Mouse (Mus musculus) thymus, postnatal 0 days (tissue): ENCODE results near the gene Grip2. TPM values are rescaled to one million over a fixed set of nuclear protein-coding genes. Genes with fewer than 3 reads are reported as not detected.

Experiments used
- polyA plus RNA-seq: library from polyadenylated mRNA; unstranded; fragments of >200 nt; fragmentation: Nextera tagmentation; extraction: Ambion mirVana; gene quantifications from 2 replicates; pipeline ENCODE4 v1.2.1, GENCODE M21; 2015

Grip2 gene
- polyA plus RNA-seq, 1 experiment from 2014 or later: 0.05 TPM

Other genes with a start within 250 kb of the Grip2 start
- gene Slc6a6, start 143.2 kb downstream of the Grip2 start, polyA plus RNA-seq: 43.0 and 63.3 TPM in 2 replicates
- gene Ccdc174, start 50.8 kb upstream of the Grip2 start, polyA plus RNA-seq: 58.5 and 62.6 TPM in 2 replicates
- gene 4930590J08Rik, start 75.6 kb upstream of the Grip2 start, polyA plus RNA-seq: 0.38 and 0.40 TPM in 2 replicates
- 3.3 and 3.6 TPM in 2 replicates for gene Fgd5, start 151.6 kb upstream of the Grip2 start, polyA plus RNA-seq